Mouse (Mus musculus): Measurements from ENCODE around the gene Mogat2. TPM values are rescaled to one million over a fixed set of nuclear protein-coding genes. Genes with fewer than 3 reads are reported as not detected.

Mogat2 gene
- total RNA-seq, 1 experiment: 22.9 TPM

GRCm38 (mm10) chr7:99255006-99255405, 16.6 kb upstream of the Mogat2 start:
- H3K4me1 ChIP-seq (ENCODE audit: control insufficient read depth in 2 of 2, insufficient read depth in 2 of 2, low read length in 2 of 2, poor library complexity in 1 of 2): no peaks in the 10 kb centered on the region
- no peaks in the 10 kb centered on the region for H3K36me3 ChIP-seq (ENCODE audit: control insufficient read depth, insufficient read depth, low read length, poor library complexity, severe bottlenecking)
- no peak overlapping the region for H3K4me3 ChIP-seq (ENCODE audit: insufficient read depth in 1 of 2, low read depth in 1 of 2, low read length in 2 of 2, poor library complexity in 1 of 2, severe bottlenecking in 1 of 2)
- no peaks in the 10 kb centered on the region for H3K9me3 ChIP-seq (ENCODE audit: control insufficient read depth, insufficient read depth, low read depth, low read length)
- no peak overlapping the region for H3K9ac ChIP-seq (ENCODE audit: insufficient read depth, low read depth, low read length, poor library complexity, severe bottlenecking)
- no peak for TF ChIP-seq HCFC1 (IDR thresholded peaks at IDR 0.05; ENCODE audit: borderline replicate concordance, insufficient read depth, low read length)
- TF ChIP-seq ZNF384 (IDR thresholded peaks at IDR 0.05; ENCODE audit: low read depth, low read length): no peak
- TF ChIP-seq CHD2 (IDR thresholded peaks at IDR 0.05; ENCODE audit: low read depth, low read length): no peak
- no peak for TF ChIP-seq MAFK (IDR thresholded peaks at IDR 0.05; ENCODE audit: insufficient read depth, low read depth, low read length)
- no peak for TF ChIP-seq ZC3H11A (IDR thresholded peaks at IDR 0.05; ENCODE audit: borderline replicate concordance, low read depth, low read length)
- no peak overlapping the region for H3K27ac ChIP-seq (ENCODE audit: insufficient read depth, low read depth, low read length, poor library complexity, severe bottlenecking)
- no peak for DNase-seq (ENCODE audit: low read depth, low spot score)
- in situ Hi-C loops (cut with MboI; ENCODE audit: low sequenced_read_pairs in 2 of 2, unreplicated experiment in 2 of 2): no loop called here

DNA sequence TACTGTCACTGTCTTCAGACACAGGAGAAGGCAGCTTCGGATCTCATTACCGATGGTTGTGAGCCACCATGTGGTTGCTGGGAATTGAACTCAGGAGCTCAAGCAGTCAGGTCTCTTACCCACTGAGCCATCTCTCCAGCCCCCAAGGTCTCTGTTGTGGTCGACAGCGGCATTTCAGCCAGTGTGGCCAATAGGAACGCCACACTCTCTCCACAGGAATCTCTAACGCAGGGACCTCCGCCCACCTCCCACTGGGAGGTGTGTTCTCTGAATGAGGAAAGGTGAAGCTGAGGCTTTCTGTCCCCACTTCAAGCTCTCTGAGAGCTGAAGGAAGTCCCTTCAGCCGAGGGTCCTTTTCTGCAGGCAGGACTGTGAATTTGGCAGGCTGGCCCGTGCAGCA, 12.0 kb upstream of the Mogat2 start:
- TF ChIP-seq ZC3H11A (IDR thresholded peaks at IDR 0.05; ENCODE audit: borderline replicate concordance, low read depth, low read length): no peak
- no peak for TF ChIP-seq HCFC1 (IDR thresholded peaks at IDR 0.05; ENCODE audit: borderline replicate concordance, insufficient read depth, low read length)
- no peak for TF ChIP-seq CHD2 (IDR thresholded peaks at IDR 0.05; ENCODE audit: low read depth, low read length)
- no peak for TF ChIP-seq MAFK (IDR thresholded peaks at IDR 0.05; ENCODE audit: insufficient read depth, low read depth, low read length)
- no peak for TF ChIP-seq ZNF384 (IDR thresholded peaks at IDR 0.05; ENCODE audit: low read depth, low read length)
- in situ Hi-C loops (cut with MboI; ENCODE audit: low sequenced_read_pairs in 2 of 2, unreplicated experiment in 2 of 2): no loop called here
- Histone ChIP-seq H3K4me3 (ENCODE audit: insufficient read depth in 1 of 2, low read depth in 1 of 2, low read length in 2 of 2, poor library complexity in 1 of 2, severe bottlenecking in 1 of 2) (no peak overlapping the region), H3K9me3 (ENCODE audit: control insufficient read depth, insufficient read depth, low read depth, low read length) (no peaks in the 10 kb centered on the region), H3K27ac (ENCODE audit: insufficient read depth, low read depth, low read length, poor library complexity, severe bottlenecking) (no peak overlapping the region), H3K9ac (ENCODE audit: insufficient read depth, low read depth, low read length, poor library complexity, severe bottlenecking) (no peak overlapping the region), H3K36me3 (ENCODE audit: control insufficient read depth, insufficient read depth, low read length, poor library complexity, severe bottlenecking) (no peaks in the 10 kb centered on the region), H3K4me1 (ENCODE audit: control insufficient read depth in 2 of 2, insufficient read depth in 2 of 2, low read length in 2 of 2, poor library complexity in 1 of 2) (peaks cover 0 to 3% of the 10 kb centered on the region in 2 experiments; a peak in 1 of 4 replicates)
- no peak for DNase-seq (ENCODE audit: low read depth, low spot score)

DNA sequence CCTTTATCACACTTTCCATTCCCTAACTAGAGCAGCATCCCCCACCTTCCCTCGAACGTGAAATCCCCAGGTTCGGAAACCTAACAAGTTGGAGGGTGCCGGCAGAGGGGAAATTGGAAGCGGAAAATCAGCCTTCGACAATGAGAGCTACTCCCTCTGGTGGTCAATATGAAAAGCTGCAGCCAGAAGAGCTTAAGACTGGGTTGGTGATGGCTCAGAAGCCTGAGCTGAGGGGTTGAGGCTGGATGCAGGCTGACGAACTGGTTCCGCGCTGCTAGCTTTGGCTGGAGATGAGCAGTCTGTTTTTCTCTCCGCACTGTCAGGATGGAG, 11.1 kb upstream of the Mogat2 start:
- Histone ChIP-seq H3K36me3 (ENCODE audit: control insufficient read depth, insufficient read depth, low read length, poor library complexity, severe bottlenecking) (no peaks in the 10 kb centered on the region), H3K4me1 (ENCODE audit: control insufficient read depth in 2 of 2, insufficient read depth in 2 of 2, low read length in 2 of 2, poor library complexity in 1 of 2) (peaks cover 0 to 3% of the 10 kb centered on the region in 2 experiments; a peak in 1 of 4 replicates), H3K4me3 (ENCODE audit: insufficient read depth in 1 of 2, low read depth in 1 of 2, low read length in 2 of 2, poor library complexity in 1 of 2, severe bottlenecking in 1 of 2) (peak overlapping the region in 1 of 2 experiments; percentile 57; a peak in 1 of 4 replicates), H3K27ac (ENCODE audit: insufficient read depth, low read depth, low read length, poor library complexity, severe bottlenecking) (no peak overlapping the region), H3K9me3 (ENCODE audit: control insufficient read depth, insufficient read depth, low read depth, low read length) (no peaks in the 10 kb centered on the region), H3K9ac (ENCODE audit: insufficient read depth, low read depth, low read length, poor library complexity, severe bottlenecking) (no peak overlapping the region)
- in situ Hi-C loops (cut with MboI; ENCODE audit: low sequenced_read_pairs in 2 of 2, unreplicated experiment in 2 of 2): no loop called here
- TF ChIP-seq CHD2 (IDR thresholded peaks at IDR 0.05; ENCODE audit: low read depth, low read length) (no peak), ZNF384 (IDR thresholded peaks at IDR 0.05; ENCODE audit: low read depth, low read length) (no peak), ZC3H11A (IDR thresholded peaks at IDR 0.05; ENCODE audit: borderline replicate concordance, low read depth, low read length) (peak; percentile 24), HCFC1 (IDR thresholded peaks at IDR 0.05; ENCODE audit: borderline replicate concordance, insufficient read depth, low read length) (no peak), MAFK (IDR thresholded peaks at IDR 0.05; ENCODE audit: insufficient read depth, low read depth, low read length) (no peak)
- DNase-seq (ENCODE audit: low read depth, low spot score): no peak

DNA sequence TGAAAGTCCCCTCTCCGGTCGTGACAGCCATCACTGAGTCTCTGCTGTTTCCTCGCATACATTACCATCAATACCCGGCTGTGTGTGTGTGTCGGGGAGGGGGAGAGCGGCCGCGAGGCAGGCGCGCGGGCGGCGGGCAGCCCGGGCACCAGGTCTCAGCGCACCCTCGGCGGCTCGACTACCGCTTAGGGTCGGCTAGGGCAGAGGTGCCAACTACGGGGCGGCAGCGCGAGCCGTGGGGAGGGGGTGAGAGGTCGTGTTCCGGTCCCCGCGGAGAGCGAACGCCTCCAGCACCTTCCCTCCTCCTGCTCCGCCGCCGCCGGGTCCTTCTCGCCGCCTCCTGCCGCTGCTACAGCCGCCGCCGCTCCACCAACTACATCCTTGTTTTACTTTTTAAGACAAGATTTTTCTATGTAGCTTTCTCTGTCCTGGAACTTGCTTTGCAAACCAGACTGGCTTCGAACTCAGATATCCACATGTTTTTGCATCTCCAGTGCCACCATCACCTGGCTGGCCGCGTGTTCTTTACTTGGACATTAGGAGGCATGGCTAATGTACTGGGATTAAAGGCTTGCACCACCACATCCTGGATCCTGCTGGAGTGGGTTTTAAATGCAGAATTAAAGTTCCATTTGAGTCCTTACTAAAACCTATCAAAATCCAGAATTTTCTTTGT, 10.6 kb upstream of the Mogat2 start:
- Histone ChIP-seq H3K9ac (ENCODE audit: insufficient read depth, low read depth, low read length, poor library complexity, severe bottlenecking) (0 out of 2 replicates have a peak overlapping the region, but pooled peaks have one; percentile 27), H3K4me1 (ENCODE audit: control insufficient read depth in 2 of 2, insufficient read depth in 2 of 2, low read length in 2 of 2, poor library complexity in 1 of 2) (peaks cover 0 to 3% of the 10 kb centered on the region in 2 experiments; a peak in 1 of 4 replicates), H3K4me3 (ENCODE audit: insufficient read depth in 1 of 2, low read depth in 1 of 2, low read length in 2 of 2, poor library complexity in 1 of 2, severe bottlenecking in 1 of 2) (peak overlapping the region; percentile 57 to 61), H3K9me3 (ENCODE audit: control insufficient read depth, insufficient read depth, low read depth, low read length) (no peaks in the 10 kb centered on the region), H3K27ac (ENCODE audit: insufficient read depth, low read depth, low read length, poor library complexity, severe bottlenecking) (no peak overlapping the region), H3K36me3 (ENCODE audit: control insufficient read depth, insufficient read depth, low read length, poor library complexity, severe bottlenecking) (no peaks in the 10 kb centered on the region)
- DNase-seq (ENCODE audit: low read depth, low spot score): no peak
- TF ChIP-seq ZC3H11A (IDR thresholded peaks at IDR 0.05; ENCODE audit: borderline replicate concordance, low read depth, low read length) (no peak), MAFK (IDR thresholded peaks at IDR 0.05; ENCODE audit: insufficient read depth, low read depth, low read length) (no peak), HCFC1 (IDR thresholded peaks at IDR 0.05; ENCODE audit: borderline replicate concordance, insufficient read depth, low read length) (no peak), CHD2 (IDR thresholded peaks at IDR 0.05; ENCODE audit: low read depth, low read length) (no peak), ZNF384 (IDR thresholded peaks at IDR 0.05; ENCODE audit: low read depth, low read length) (no peak)
- in situ Hi-C loops (cut with MboI; ENCODE audit: low sequenced_read_pairs in 2 of 2, unreplicated experiment in 2 of 2): no loop called here
